Mouse (Mus musculus) liver, postnatal 0 days (tissue): ENCODE results near the gene Zfyve27.

ENCODE experiments used
- CTCF ChIP-seq: sonication (generic); IDR thresholded peaks from 2 replicates; pipeline ENCODE4 v1.5.1; 2016; ENCODE audit warnings: antibody characterized with exemption, low read depth
- EP300 ChIP-seq: IDR thresholded peaks from 2 replicates; pipeline ENCODE4 v1.6.1; 2016; ENCODE audit warnings: antibody characterized with exemption, low read depth, mild to moderate bottlenecking

DNA sequence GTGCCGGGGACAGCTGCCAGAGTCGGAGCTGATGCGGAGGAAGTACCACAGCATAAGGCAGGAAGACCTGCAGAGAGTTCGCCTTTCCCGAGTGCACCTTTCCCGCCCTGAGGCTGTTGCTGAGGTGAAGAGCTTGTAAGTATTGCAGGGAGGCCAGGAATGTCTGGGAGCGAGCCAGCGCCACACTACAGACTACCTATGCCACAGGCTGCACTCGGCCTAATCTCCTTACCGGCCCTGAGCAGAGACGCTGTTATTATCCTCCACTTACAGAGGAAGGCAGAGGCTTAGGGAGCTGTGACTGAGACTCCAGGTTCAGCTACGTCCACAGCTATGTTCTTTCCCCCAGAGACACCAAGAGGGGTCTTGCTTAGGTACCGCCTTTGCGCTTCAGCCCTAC lies 15.6 kb downstream of the Zfyve27 start:
- TF ChIP-seq CTCF (no peak), EP300 (no peak)
